Mouse (Mus musculus): ENCODE measurements around the gene Rbfox1. TPM values are rescaled to one million over a fixed set of nuclear protein-coding genes. Genes with fewer than 3 reads are reported as not detected.

Rbfox1 gene
- total and polyA plus RNA-seq, 3 experiments: not detected

- Histone ChIP-seq H3K9me3 (replicated peaks) (peaks cover 21% of the 10 kb centered on the region), H3K36me3 (replicated peaks) (no peaks in the 10 kb centered on the region), H3K27me3 (ENCODE audit: insufficient read depth, low read length) (no peaks in the 10 kb centered on the region), H3K4me1 (ENCODE audit: insufficient read depth, low read depth, low read length) (no peaks in the 10 kb centered on the region), H3K4me3 (ENCODE audit: low read depth, low read length) (no peak overlapping the region)
- DNase-seq (ENCODE audit: low spot score) (no peak), ATAC-seq (ENCODE audit: extremely low read depth, insufficient number of reproducible peaks, low FRiP score, poor library complexity, severe bottlenecking) (no peak)
- TF ChIP-seq CTCF (IDR thresholded peaks at IDR 0.05; ENCODE audit: low read depth, low read length) (no peak), TAL1 (conservative IDR thresholded peaks at IDR 0.05; ENCODE audit: low read depth, low read length) (no peak), GATA2 (IDR thresholded peaks at IDR 0.05; ENCODE audit: borderline replicate concordance, low read depth, low read length) (no peak), GATA1 (IDR thresholded peaks at IDR 0.05; ENCODE audit: borderline replicate concordance, low read length) (no peak), POLR2AphosphoS5 (IDR thresholded peaks at IDR 0.05; ENCODE audit: insufficient replicate concordance, low read depth, low read length) (no peak)
These were observed 149.7 kb downstream of the Rbfox1 start for GRCm38 (mm10) chr16:6034876-6035275.

GRCm38 (mm10) chr16:6037009-6037408, 151.9 kb downstream of the Rbfox1 start:
- Histone ChIP-seq H3K36me3 (replicated peaks) (no peaks in the 10 kb centered on the region), H3K4me1 (ENCODE audit: insufficient read depth, low read depth, low read length) (no peaks in the 10 kb centered on the region), H3K4me3 (ENCODE audit: low read depth, low read length) (no peak overlapping the region), H3K27me3 (ENCODE audit: insufficient read depth, low read length) (no peaks in the 10 kb centered on the region), H3K9me3 (replicated peaks) (peaks cover 18% of the 10 kb centered on the region)
- no peak for DNase-seq (ENCODE audit: low spot score)
- TF ChIP-seq GATA2 (IDR thresholded peaks at IDR 0.05; ENCODE audit: borderline replicate concordance, low read depth, low read length) (no peak), CTCF (IDR thresholded peaks at IDR 0.05; ENCODE audit: low read depth, low read length) (no peak), TAL1 (conservative IDR thresholded peaks at IDR 0.05; ENCODE audit: low read depth, low read length) (no peak), POLR2AphosphoS5 (IDR thresholded peaks at IDR 0.05; ENCODE audit: insufficient replicate concordance, low read depth, low read length) (no peak), GATA1 (IDR thresholded peaks at IDR 0.05; ENCODE audit: borderline replicate concordance, low read length) (no peak)
- ATAC-seq (ENCODE audit: extremely low read depth, insufficient number of reproducible peaks, low FRiP score, poor library complexity, severe bottlenecking): no peak

DNA sequence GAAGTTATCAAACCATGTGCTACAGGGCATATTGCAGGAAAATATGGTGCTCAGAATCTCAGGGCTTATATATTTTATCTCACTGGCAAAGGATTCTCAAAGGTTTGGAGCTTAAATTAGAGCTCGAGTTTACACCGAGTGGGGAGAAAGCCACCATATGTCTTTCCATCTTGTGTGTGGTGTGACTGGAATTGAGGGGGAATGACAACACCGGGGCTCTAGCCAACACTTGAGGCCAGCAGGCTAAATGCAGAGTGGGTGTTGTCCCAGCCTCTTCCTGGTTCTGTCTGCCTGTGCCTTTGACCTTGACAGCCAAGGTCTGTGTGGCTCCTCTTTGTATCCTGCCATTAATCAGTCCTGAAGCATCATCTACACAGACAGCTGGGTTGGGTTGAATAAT, 157.6 kb downstream of the Rbfox1 start:
- Histone ChIP-seq H3K4me1 (ENCODE audit: insufficient read depth, low read depth, low read length) (no peaks in the 10 kb centered on the region), H3K36me3 (replicated peaks) (no peaks in the 10 kb centered on the region), H3K4me3 (ENCODE audit: low read depth, low read length) (no peak overlapping the region), H3K9me3 (replicated peaks) (peaks cover 7% of the 10 kb centered on the region; the same call in 1 of the 2 replicates), H3K27me3 (ENCODE audit: insufficient read depth, low read length) (no peaks in the 10 kb centered on the region)
- TF ChIP-seq GATA2 (IDR thresholded peaks at IDR 0.05; ENCODE audit: borderline replicate concordance, low read depth, low read length) (no peak), GATA1 (IDR thresholded peaks at IDR 0.05; ENCODE audit: borderline replicate concordance, low read length) (no peak), POLR2AphosphoS5 (IDR thresholded peaks at IDR 0.05; ENCODE audit: insufficient replicate concordance, low read depth, low read length) (no peak), CTCF (IDR thresholded peaks at IDR 0.05; ENCODE audit: low read depth, low read length) (no peak), TAL1 (conservative IDR thresholded peaks at IDR 0.05; ENCODE audit: low read depth, low read length) (no peak)
- DNase-seq (ENCODE audit: low spot score) (no peak), ATAC-seq (ENCODE audit: extremely low read depth, insufficient number of reproducible peaks, low FRiP score, poor library complexity, severe bottlenecking) (no peak)

DNA sequence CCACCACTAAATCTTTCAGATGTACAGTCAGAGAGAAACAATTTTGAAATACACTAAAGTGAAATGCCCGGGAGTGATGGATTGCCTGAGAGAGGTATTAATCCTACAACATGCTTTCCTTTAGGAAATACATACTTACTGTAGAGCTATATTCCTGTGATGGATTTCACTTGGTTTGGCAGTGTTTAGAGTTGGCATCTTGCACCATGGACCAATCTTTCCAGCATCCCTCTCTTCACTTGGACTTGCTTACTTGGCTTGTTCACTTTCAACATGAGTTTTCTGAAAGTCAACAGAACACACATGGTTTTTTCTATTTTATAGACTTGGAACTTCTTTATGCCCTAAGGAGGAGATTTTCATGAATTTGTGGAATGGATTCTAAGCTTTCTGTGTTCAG, 163.4 kb downstream of the Rbfox1 start:
- Histone ChIP-seq H3K9me3 (replicated peaks) (peaks cover 8% of the 10 kb centered on the region), H3K27me3 (ENCODE audit: insufficient read depth, low read length) (no peaks in the 10 kb centered on the region)
- no peak for ATAC-seq (ENCODE audit: extremely low read depth, insufficient number of reproducible peaks, low FRiP score, poor library complexity, severe bottlenecking)

DNA sequence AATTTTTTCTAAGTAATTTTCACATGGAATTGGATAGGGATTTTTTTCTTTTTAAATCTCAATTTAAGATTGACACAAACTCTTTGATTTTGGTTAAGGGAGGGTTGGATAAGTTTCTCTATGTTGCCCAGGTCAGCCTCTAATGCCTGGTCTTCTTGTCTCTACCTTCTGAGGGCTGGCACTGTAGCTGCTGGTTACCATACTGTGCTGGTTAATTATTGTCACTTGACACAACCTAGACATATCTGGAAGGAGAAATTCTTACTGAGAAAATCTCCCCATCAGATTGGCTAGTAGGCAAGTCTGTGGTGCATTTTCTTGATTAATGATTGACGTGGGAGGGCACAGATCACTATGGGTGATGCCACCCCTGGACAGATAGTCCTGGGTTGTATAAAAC, 177.3 kb downstream of the Rbfox1 start:
- no peaks in the 10 kb centered on the region for H3K36me3 ChIP-seq (replicated peaks)
- H3K4me1 ChIP-seq (ENCODE audit: insufficient read depth, low read depth, low read length): no peaks in the 10 kb centered on the region
- ATAC-seq (ENCODE audit: extremely low read depth, insufficient number of reproducible peaks, low FRiP score, poor library complexity, severe bottlenecking) (no peak), DNase-seq (ENCODE audit: low spot score) (no peak)
- no peak overlapping the region for H3K4me3 ChIP-seq (ENCODE audit: low read depth, low read length)
- TF ChIP-seq GATA1 (IDR thresholded peaks at IDR 0.05; ENCODE audit: borderline replicate concordance, low read length): no peak
- no peaks in the 10 kb centered on the region for H3K27me3 ChIP-seq (ENCODE audit: insufficient read depth, low read length)
- H3K9me3 ChIP-seq (replicated peaks): peaks cover 9% of the 10 kb centered on the region

More for the DNA sequence above, 163.4 kb downstream of the Rbfox1 start:
- no peak for TF ChIP-seq GATA2 (IDR thresholded peaks at IDR 0.05; ENCODE audit: borderline replicate concordance, low read depth, low read length)
- TF ChIP-seq GATA1 (IDR thresholded peaks at IDR 0.05; ENCODE audit: borderline replicate concordance, low read length): no peak
- no peak for TF ChIP-seq TAL1 (conservative IDR thresholded peaks at IDR 0.05; ENCODE audit: low read depth, low read length)
- no peak for TF ChIP-seq POLR2AphosphoS5 (IDR thresholded peaks at IDR 0.05; ENCODE audit: insufficient replicate concordance, low read depth, low read length)
- no peak for TF ChIP-seq CTCF (IDR thresholded peaks at IDR 0.05; ENCODE audit: low read depth, low read length)
- no peak for DNase-seq (ENCODE audit: low spot score)
- H3K36me3 ChIP-seq (replicated peaks): no peaks in the 10 kb centered on the region
- H3K4me1 ChIP-seq (ENCODE audit: insufficient read depth, low read depth, low read length): no peaks in the 10 kb centered on the region
- H3K4me3 ChIP-seq (ENCODE audit: low read depth, low read length): no peak overlapping the region

- Histone ChIP-seq H3K9me3 (replicated peaks) (peaks cover 7% of the 10 kb centered on the region), H3K36me3 (replicated peaks) (no peaks in the 10 kb centered on the region), H3K27me3 (ENCODE audit: insufficient read depth, low read length) (no peaks in the 10 kb centered on the region), H3K4me1 (ENCODE audit: insufficient read depth, low read depth, low read length) (no peaks in the 10 kb centered on the region), H3K4me3 (ENCODE audit: low read depth, low read length) (no peak overlapping the region)
- TF ChIP-seq POLR2AphosphoS5 (IDR thresholded peaks at IDR 0.05; ENCODE audit: insufficient replicate concordance, low read depth, low read length) (no peak), GATA1 (IDR thresholded peaks at IDR 0.05; ENCODE audit: borderline replicate concordance, low read length) (no peak), TAL1 (conservative IDR thresholded peaks at IDR 0.05; ENCODE audit: low read depth, low read length) (no peak), CTCF (IDR thresholded peaks at IDR 0.05; ENCODE audit: low read depth, low read length) (no peak)
- ATAC-seq (ENCODE audit: extremely low read depth, insufficient number of reproducible peaks, low FRiP score, poor library complexity, severe bottlenecking) (no peak), DNase-seq (ENCODE audit: low spot score) (no peak)
These were observed 180.3 kb downstream of the Rbfox1 start for GRCm38 (mm10) chr16:6065481-6065880.
